Mouse (Mus musculus): ENCODE data around the gene Enpep.

- TF ChIP-seq USF1 (IDR thresholded peaks at IDR 0.05; ENCODE audit: low read depth, low read length) (no peak), POLR2A (IDR thresholded peaks at IDR 0.05; ENCODE audit: low read depth, low read length) (no peak), ELF1 (IDR thresholded peaks at IDR 0.05; ENCODE audit: low read depth, low read length) (no peak), ZNF384 (IDR thresholded peaks at IDR 0.05; ENCODE audit: low read depth, low read length) (no peak)
Measured at GRCm38 (mm10) chr3:129365919-129366318, 33.4 kb upstream of the Enpep start.
